Mouse (Mus musculus): ENCODE data around the gene Exoc3l4. TPM values are rescaled to one million over a fixed set of nuclear protein-coding genes. Genes with fewer than 3 reads are reported as not detected.

The Exoc3l4 gene
- polyA plus RNA-seq, 1 experiment: 0.25 TPM

DNA sequence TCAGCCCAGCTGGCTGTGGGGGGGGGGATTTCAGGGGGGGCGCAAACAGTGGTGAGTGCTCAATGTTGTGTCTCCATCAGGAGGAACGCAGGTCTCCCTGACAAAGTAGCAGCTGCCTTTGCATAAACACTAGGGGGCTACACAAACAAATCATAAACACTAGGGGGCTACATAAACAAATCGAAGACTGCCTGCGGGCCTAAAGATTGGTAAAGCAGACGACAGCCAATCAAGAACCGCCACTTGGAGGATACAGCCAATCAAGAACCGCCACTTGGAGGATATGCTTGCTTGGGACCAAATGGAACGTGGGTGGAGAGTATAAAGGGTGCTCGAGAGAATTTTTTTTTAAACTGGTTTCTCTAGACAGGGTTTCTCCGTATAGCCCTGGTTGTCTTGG, 11.9 kb upstream of the Exoc3l4 start:
- Histone ChIP-seq H3K27me3 (ENCODE audit: control insufficient read depth) (peaks cover 54% of the 10 kb centered on the region), H3K36me3 (ENCODE audit: control insufficient read depth) (no peaks in the 10 kb centered on the region), H3K9me3 (ENCODE audit: control insufficient read depth, low read length) (no peaks in the 10 kb centered on the region), H3K4me3 (replicated peaks) (no peak overlapping the region), H3K4me1 (ENCODE audit: control insufficient read depth) (no peaks in the 10 kb centered on the region)
- TF ChIP-seq TAL1 (IDR thresholded peaks at IDR 0.05; ENCODE audit: low read length) (no peak), GATA1 (IDR thresholded peaks at IDR 0.05; ENCODE audit: low read length) (no peak)

DNA sequence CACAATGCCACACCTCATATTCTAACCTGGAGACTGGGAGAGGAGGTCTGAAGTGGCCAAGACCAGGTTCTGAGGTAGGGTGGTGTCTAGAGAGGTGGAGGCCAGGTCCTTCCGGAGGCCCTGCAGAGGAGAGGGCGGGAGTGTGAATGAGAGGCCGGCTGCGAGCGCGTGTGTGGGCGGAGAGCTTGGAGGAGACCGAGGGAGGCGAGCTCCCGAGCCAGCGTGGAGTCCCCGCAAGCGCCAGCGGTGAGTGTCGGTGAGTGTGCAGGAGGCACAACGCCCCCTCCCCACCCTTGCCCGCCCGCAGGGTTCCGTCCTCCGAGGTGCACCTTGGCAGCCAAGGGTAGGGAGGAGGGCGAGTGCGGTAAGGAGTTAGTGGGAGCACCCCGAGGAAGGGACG, 10.2 kb upstream of the Exoc3l4 start, which contains the start of gene Lbhd2:
Lbhd2 (plus strand) TSS at position 188 of the 400 bp plus-strand sequence.
- H3K36me3 ChIP-seq (ENCODE audit: control insufficient read depth): no peaks in the 10 kb centered on the region
- TF ChIP-seq TAL1 (IDR thresholded peaks at IDR 0.05; ENCODE audit: low read length) (no peak), GATA1 (IDR thresholded peaks at IDR 0.05; ENCODE audit: low read length) (no peak)
- H3K9me3 ChIP-seq (ENCODE audit: control insufficient read depth, low read length): no peaks in the 10 kb centered on the region
- H3K4me1 ChIP-seq (ENCODE audit: control insufficient read depth): no peaks in the 10 kb centered on the region
- peaks cover 58% of the 10 kb centered on the region for H3K27me3 ChIP-seq (ENCODE audit: control insufficient read depth)
- H3K4me3 ChIP-seq (replicated peaks): no peak within 1 kb of the TSS

DNA sequence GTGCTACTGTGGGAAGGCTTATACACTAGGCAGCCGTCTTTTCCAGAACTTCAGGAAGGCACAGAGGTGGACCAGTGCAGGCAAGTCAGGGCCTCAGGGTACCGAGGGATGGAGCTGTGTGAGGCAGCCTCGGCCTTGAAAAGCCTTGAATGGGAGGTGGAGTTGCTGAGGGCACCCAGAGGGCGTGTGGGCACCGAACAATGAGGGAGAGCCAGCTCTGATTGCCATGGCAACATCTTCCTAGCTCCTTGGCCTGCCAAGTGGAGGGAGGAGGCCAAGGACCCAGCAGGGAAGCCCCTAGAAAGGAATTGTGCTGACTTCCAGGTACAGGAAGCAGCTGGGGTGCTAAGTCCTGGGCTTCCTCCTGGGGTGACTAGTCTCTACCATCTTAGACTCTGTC, 7.2 kb upstream of the Exoc3l4 start:
- no peak for TF ChIP-seq GATA1 (IDR thresholded peaks at IDR 0.05; ENCODE audit: low read length)
- H3K4me1 ChIP-seq (ENCODE audit: control insufficient read depth): peaks cover 8% of the 10 kb centered on the region

DNA sequence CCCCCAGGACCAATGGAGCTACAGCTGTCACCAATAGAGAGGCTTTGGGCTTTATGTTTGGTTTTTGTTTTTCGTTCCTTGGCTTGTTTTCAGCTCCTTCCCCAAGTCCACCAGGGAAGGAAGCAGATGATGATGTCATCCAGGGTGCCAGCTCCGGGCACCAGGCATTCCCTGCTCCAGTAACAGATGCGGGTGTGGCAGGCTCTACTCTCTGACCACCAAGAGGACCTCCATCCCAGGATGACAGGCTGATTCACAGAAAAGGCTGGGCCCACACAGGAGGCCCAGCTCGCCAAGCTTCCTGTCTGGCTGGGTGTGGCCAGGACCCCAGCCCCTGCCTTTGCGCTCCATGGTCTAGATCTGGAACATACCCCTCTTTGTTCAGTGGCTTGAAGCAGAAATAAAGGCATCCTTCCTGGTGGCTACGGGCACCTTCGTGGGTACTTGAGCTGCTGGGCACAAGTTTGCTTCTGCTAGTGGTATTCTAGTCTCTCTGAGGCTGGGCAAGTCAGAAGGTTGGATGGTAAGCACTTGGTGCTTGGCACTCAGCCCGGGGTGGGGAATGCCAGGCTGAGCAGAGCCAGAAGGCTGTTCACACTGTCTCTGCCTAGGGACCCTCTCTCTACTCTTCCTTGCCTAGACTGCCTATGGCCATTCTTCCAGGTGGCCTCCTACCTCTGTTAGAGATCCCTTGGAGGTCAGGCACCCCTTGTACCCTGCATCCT, 5.0 kb upstream of the Exoc3l4 start:
- Histone ChIP-seq H3K4me3 (replicated peaks) (no peak overlapping the region), H3K27me3 (ENCODE audit: control insufficient read depth) (peaks cover 56% of the 10 kb centered on the region)
- TF ChIP-seq GATA1 (IDR thresholded peaks at IDR 0.05; ENCODE audit: low read length) (no peak), TAL1 (IDR thresholded peaks at IDR 0.05; ENCODE audit: low read length) (no peak)

More for the DNA sequence above, 7.2 kb upstream of the Exoc3l4 start:
- H3K36me3 ChIP-seq (ENCODE audit: control insufficient read depth): no peaks in the 10 kb centered on the region
- H3K27me3 ChIP-seq (ENCODE audit: control insufficient read depth): peaks cover 56% of the 10 kb centered on the region
- no peaks in the 10 kb centered on the region for H3K9me3 ChIP-seq (ENCODE audit: control insufficient read depth, low read length)
- H3K4me3 ChIP-seq (replicated peaks): no peak overlapping the region

DNA sequence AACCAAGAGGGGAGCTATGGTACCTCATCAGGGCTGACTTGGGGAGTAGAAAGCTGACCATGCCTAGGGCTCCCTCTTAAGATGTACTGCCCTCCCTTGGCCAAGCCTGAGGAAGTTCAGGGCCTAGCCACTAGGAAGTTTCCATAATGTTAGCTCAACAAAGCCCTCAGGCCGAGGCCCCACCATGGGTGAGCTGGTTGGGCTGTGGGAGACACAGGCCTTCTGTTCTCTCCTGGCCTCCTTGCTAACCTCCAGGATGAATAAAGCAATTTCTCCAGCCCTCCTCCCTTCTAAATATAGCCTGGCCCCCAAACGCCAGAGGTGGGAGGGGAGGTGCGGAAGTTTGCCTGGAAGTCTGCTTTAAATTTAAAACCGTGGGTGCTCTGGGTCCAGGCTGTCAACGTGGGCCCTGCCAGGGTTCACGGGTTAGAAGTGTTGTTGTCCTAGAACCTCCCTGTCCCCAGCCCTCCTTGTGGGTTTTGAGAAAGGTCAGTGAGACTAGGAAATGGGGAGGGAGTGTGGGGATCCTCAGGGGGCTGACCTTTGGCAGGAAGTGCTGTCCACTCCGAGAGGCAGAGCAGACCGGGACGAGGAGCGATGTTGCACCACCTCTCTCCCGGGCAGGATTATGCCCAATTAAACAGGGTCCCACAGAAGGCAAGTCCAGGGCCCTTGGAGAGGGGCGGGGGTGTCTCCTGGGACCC, 4.1 kb upstream of the Exoc3l4 start:
- no peak for TF ChIP-seq GATA1 (IDR thresholded peaks at IDR 0.05; ENCODE audit: low read length)
- no peak for TF ChIP-seq TAL1 (IDR thresholded peaks at IDR 0.05; ENCODE audit: low read length)
- H3K36me3 ChIP-seq (ENCODE audit: control insufficient read depth): no peaks in the 10 kb centered on the region
- H3K9me3 ChIP-seq (ENCODE audit: control insufficient read depth, low read length): no peaks in the 10 kb centered on the region
- H3K27me3 ChIP-seq (ENCODE audit: control insufficient read depth): peaks cover 57% of the 10 kb centered on the region
- peaks cover 11% of the 10 kb centered on the region for H3K4me1 ChIP-seq (ENCODE audit: control insufficient read depth)
- no peak overlapping the region for H3K4me3 ChIP-seq (replicated peaks)

More for the DNA sequence above, 5.0 kb upstream of the Exoc3l4 start:
- H3K36me3 ChIP-seq (ENCODE audit: control insufficient read depth): no peaks in the 10 kb centered on the region
- H3K4me1 ChIP-seq (ENCODE audit: control insufficient read depth): peaks cover 8% of the 10 kb centered on the region
- no peaks in the 10 kb centered on the region for H3K9me3 ChIP-seq (ENCODE audit: control insufficient read depth, low read length)

DNA sequence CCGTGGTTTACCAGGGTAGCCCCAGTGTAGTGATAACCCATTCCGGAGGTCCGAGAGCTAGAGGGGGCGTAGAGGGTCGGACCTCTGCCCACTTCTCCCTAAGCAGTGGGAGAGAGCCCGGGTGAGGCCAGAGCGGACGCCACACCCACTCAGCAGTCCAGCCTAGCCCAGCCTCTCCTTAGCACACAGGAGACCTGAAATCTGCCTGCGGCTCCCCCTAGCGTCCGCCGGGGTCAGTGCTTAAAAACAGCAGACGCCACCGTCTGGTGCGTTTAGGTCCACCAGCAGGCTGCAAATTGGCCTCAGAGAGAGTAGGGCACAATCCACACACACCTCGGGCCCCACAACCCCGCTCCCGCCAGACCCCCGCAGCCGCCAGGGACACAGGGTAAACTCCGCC, 3.5 kb upstream of the Exoc3l4 start:
- no peaks in the 10 kb centered on the region for H3K9me3 ChIP-seq (ENCODE audit: control insufficient read depth, low read length)
- TF ChIP-seq GATA1 (IDR thresholded peaks at IDR 0.05; ENCODE audit: low read length) (no peak), TAL1 (IDR thresholded peaks at IDR 0.05; ENCODE audit: low read length) (no peak)
- H3K36me3 ChIP-seq (ENCODE audit: control insufficient read depth): no peaks in the 10 kb centered on the region
- H3K4me1 ChIP-seq (ENCODE audit: control insufficient read depth): peaks cover 11% of the 10 kb centered on the region
- H3K27me3 ChIP-seq (ENCODE audit: control insufficient read depth): peaks cover 56% of the 10 kb centered on the region
- no peak overlapping the region for H3K4me3 ChIP-seq (replicated peaks)

DNA sequence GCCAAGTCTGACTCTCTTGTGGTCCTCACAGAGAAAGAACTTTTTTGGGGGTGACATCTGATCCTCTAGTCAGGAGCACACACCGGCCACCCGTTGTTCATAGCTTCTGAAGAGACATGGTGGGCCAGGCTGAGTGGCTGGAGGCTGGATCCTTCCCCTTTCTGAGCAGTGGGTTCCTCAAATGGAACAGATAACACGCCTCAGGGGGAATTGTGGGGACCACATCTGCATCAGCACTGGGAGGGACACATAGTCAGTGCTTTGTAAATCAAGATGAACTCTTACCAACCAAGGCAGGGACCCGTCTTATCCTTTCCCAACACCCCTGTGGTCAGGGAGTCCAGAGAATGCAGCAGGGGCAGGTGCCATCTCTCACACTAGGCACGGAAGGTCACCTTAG, 3.1 kb downstream of the Exoc3l4 start:
- Histone ChIP-seq H3K27me3 (ENCODE audit: control insufficient read depth) (peaks cover 88% of the 10 kb centered on the region), H3K4me1 (ENCODE audit: control insufficient read depth) (peaks cover 23% of the 10 kb centered on the region), H3K9me3 (ENCODE audit: control insufficient read depth, low read length) (peaks cover 3% of the 10 kb centered on the region; the same call in 1 of the 2 replicates), H3K4me3 (replicated peaks) (no peak overlapping the region), H3K36me3 (ENCODE audit: control insufficient read depth) (no peaks in the 10 kb centered on the region; the same call in 1 of the 2 replicates)
- TF ChIP-seq GATA1 (IDR thresholded peaks at IDR 0.05; ENCODE audit: low read length) (no peak), TAL1 (IDR thresholded peaks at IDR 0.05; ENCODE audit: low read length) (no peak)

DNA sequence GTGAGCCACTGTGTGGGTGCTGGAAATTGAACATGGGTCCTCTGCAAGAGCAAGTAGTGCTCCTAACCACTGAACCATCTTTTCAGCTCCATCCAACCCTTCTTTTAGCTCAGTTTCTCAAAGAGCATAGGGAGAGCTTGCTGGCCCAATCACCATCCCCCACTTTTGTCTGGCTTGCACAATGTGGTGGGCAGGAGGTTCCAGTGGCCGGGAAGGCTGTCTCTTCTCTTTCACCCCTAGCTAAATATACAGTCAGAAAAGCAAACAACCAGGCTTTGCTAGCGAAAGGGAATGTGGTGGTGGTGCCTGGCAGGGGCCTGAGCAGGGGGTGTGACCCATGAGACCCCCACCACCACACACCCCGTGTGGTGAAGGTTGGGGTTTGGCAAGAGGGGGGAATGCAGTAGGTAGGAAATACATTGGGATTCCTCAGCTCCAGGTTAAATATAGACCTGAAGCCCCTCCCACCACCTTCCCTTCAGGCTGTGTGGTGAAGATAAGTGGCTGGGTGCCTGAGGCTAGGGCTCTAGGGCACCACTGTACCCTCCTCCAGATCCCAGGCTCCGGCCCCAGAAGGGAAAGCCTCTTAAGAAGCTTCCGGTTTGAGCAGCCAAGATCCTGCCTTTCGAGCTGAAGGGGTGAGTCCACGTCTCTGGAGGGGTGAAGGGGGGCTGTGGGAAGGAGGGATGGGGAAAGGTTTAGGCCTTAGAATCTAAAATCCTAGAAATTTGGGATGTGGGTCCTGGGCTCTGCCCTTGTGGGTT, 4.3 kb downstream of the Exoc3l4 start:
- H3K27me3 ChIP-seq (ENCODE audit: control insufficient read depth): peaks cover 96% of the 10 kb centered on the region
- H3K36me3 ChIP-seq (ENCODE audit: control insufficient read depth): no peaks in the 10 kb centered on the region; the same call in 1 of the 2 replicates
- peaks cover 3% of the 10 kb centered on the region; the same call in 1 of the 2 replicates for H3K9me3 ChIP-seq (ENCODE audit: control insufficient read depth, low read length)
- TF ChIP-seq GATA1 (IDR thresholded peaks at IDR 0.05; ENCODE audit: low read length) (no peak), TAL1 (IDR thresholded peaks at IDR 0.05; ENCODE audit: low read length) (no peak)
- peaks cover 32% of the 10 kb centered on the region for H3K4me1 ChIP-seq (ENCODE audit: control insufficient read depth)
- no peak overlapping the region for H3K4me3 ChIP-seq (replicated peaks)

DNA sequence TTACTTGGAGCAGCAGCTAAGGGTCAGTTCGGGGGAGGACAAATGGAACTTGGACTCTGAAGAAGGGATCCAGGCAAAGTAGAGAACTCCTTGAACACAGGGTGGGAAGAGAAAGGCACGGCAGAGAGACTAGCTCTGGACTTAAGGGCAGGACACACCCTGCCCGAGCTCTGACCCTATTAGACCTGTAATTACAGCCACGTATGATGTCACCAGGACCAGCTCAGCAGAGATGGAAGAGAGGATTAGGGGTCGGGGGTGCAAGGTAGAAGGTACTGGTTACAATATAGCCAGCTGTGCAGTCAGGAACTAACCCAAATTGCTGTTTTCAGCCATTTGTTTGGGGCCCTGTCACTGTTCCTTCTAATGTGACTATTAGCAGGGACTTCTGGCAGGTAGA, 6.0 kb downstream of the Exoc3l4 start:
- TF ChIP-seq TAL1 (IDR thresholded peaks at IDR 0.05; ENCODE audit: low read length) (no peak), GATA1 (IDR thresholded peaks at IDR 0.05; ENCODE audit: low read length) (no peak)
- no peak overlapping the region for H3K4me3 ChIP-seq (replicated peaks)
- H3K9me3 ChIP-seq (ENCODE audit: control insufficient read depth, low read length): peaks cover 5% of the 10 kb centered on the region; the same call in 1 of the 2 replicates
- peaks cover 92% of the 10 kb centered on the region for H3K27me3 ChIP-seq (ENCODE audit: control insufficient read depth)
- H3K36me3 ChIP-seq (ENCODE audit: control insufficient read depth): peaks cover 2% of the 10 kb centered on the region; the same call in 1 of the 2 replicates
- H3K4me1 ChIP-seq (ENCODE audit: control insufficient read depth): peaks cover 33% of the 10 kb centered on the region

All from erythroblast, embryonic 14.5 days (primary cell).